Mouse (Mus musculus) ovary, adult 18-20 months (tissue): ENCODE measurements around the gene Pthlh.

ENCODE experiments used
- DNase-seq: peaks from one replicate; pipeline ENCODE4 v3.0.0; 2022; ENCODE audit warnings: low spot score, mixed read lengths

Gene Pthlh

DNA sequence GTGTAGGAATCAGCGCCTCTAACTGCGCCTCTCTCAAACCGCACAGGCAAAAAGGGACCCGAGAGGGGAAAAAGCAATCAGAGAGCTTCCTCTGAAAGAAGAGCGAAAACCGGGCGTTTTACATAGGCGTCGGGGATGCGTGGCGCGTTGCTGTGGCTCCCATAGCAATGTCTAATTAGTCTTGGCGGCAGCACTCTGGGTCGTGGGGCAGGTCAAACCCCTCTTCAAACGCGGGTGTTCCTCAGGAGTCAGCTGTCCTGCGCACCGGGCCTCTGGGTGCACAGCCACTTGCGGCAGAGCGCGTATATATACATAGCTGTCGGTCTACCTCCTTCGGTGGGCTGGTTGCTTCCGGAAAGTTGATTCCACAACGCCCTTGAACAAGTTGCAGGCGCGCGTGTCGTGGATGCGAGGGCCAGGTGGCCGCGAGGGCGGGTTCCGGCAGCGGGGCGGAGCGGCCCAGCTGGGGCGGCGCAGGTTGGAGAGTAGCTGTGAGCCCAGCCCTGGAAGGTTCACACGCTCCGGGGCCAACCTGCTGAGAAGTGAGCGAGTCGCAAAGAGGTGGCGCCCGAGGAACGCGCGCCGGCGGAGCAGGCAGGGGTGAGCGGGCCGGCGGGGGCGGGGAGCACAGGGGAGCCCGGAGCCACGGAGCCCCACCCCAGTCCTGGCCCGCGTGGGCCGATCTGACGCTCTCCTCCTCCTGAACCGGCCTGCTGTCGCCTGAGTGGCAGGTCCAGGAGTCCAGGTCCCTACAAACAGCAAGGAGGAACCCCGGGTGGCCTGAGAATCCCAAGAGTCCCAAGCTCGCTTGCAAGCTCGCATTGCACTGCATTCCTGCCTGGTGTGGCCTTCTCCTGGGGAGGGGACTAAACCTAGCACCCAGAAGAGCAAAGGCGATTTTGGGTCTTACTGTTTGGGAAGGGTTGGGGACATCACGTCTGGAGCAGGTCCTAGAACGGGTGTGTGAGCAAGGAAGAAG is at the start of gene Pthlh:
Gene Pthlh (minus strand): TSS at position 597 of the 979 bp plus-strand sequence.
- DNase-seq = peak; percentile 33

DNA sequence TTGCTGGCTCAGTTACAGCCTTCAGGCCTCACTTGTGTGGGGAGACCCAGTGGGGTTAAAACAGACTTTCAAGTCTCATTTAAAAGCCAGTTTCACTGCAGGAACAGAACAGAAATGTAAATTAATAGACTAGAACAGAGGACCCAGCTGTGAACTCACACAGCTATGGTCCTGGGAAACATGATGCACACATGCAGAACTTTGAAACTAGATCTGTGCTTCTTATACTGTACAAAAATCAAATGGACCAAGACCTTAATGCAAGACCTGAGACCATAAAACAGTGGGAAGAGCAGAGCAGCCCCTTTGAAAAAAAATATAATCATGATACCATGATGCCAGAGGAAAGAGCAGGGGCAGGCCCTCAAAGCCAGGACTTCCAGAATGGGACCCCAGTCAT is 49.3 kb upstream of the Pthlh start:
- DNase-seq = no peak

DNA sequence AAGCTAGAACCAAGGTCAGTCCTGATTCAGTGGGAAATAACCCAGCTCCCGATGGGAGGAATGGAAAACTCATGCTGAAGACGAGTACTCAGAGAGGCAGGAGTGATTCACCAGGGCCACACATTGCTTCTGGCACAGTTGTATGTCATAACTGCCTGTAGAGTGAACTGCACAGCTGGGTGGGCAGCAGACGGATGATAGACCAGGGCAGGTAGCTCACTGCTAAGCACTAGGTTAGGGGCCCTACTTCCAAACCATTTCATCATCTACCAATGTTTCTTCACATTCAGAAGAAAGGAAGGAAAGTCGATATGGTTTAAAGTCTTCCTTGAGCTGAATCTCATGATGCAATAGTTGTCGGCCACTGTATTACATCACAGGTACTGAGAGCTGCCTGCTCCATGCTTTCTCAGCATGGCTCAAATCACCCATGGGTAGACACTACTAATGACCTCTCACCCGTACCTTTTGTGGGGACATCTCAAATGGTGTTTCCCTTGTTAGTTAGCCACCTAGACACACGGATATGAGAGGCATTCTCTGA is 46.5 kb upstream of the Pthlh start:
- no peak for DNase-seq

DNA sequence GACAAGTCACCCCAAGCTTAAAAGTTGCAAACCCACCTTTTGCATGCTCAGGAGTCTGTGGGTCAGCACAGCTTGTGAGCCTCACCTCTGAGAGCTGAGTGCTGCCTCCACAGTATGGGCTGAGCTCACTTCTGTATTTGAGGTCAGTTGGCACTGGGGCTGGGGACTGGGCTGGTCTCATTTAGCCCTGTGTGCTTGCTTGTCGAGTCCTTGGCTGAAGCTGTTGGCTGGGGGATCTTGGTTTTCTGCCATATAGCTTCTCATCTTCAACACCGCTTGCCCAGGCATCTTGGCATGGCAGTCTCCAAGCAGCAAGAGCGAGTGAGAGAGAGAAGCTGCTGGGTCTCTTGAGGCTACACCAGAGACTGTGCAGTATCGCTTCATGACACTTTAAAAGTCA is 46.1 kb upstream of the Pthlh start:
- DNase-seq = no peak

DNA sequence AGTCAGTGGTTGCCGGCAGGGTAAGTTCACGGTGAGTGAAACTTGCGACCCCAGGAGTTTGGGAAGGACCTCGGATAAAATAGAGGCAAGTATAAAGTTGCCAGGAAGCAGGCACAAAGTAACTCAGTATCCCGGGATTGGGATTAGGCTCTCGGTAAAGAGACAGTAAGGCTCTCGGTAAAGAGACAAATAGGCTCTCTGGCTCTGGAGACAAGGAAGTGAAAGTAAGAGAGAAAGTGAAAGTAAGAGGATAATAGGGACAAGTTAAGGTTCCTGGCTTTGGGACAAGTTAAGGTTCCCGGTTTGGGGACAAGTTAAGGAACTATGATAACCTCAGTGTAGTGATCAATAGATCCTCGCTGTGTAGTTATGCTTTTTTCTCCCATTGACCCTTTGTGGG is 40.3 kb upstream of the Pthlh start:
- DNase-seq = peak; percentile 2

DNA sequence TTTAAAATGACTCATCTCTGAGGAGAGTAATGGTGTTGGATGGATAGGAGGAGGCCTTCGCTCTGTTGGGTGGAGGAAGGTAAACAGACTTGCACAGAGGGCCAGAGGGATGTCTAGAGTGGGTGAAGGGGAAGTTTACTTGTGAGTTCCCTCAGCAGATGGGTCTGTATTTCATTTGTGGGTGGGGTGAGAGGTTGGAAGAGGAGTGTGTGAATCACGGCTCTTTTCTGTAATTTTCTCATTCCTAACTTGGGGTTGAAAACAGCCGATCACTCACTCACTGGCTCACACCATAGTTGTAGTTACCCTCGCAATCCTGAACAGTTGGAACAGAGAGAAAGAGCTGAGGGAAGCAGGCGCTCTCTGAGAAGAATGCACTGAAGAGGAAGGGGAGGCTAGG is 35.6 kb upstream of the Pthlh start:
- DNase-seq = no peak

DNA sequence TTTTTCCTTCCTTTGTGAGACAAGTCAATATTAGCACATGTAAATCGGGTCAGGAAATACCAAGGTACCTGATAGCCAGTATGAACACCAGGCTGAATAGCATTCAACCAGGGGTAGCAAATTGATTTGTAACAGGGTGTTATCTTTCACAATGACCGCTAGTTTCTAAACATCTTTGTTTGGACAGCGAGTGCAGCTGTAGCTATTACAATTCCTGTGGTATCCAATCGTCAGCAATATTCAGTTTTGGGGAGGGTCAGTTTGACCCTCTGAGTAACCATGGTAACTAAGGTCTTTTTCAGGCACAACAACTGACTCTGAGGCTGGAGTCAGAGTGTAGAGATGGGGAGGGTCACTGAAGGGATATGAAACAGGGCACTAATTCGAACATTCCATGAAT is 15.3 kb upstream of the Pthlh start:
- no peak for DNase-seq

DNA sequence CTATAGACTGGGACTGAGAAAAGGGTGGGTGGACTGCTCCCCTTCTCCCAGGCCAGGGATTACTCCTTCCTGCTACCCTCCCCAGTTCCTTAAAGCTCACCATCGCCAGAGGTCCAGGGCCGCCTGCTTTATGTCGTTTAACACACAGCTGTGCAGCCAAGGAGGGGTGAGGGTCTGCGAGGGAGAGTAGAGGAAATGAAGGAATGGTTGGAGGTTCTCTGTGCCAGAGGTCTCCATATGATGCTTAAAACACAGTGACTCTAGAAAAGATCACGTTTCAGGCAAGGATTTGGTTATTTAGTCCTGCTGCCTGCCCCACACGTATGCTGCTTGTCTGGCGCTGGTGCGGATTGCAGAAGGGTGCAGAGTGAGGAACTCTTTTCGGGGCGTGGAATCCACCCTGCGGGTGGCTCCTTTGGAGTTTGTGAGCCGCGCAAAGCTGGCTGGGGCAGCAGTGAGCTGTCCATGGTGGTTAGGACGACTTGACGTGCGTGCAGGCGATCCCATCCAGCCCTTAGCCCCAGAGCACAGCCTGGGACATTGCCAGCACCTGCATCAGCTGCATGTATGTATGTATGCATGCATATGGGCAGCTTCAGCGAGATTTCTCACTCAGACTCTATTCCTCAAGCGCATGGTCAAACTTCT is 4.3 kb upstream of the Pthlh start:
- DNase-seq = peak; percentile 15

DNA sequence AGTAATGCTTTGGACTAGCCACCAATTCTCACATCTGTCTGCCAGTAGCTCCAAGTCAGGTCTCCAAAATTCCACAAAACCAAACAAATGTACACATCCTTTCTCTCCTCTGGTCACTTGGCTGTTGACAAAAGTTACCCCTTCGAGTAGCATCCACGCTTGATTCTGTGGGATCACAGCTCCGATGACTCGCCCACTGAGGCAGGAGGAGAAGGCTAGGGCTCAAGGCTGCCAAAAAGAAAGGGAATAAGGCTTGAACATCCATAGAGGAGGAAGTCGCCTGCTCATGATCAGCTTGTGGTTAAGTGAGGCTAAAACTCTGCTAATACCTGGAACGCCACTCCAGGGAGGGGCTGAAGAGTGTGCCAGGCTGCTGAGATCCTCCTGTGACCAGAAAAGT is 2.5 kb upstream of the Pthlh start:
- no peak for DNase-seq

DNA sequence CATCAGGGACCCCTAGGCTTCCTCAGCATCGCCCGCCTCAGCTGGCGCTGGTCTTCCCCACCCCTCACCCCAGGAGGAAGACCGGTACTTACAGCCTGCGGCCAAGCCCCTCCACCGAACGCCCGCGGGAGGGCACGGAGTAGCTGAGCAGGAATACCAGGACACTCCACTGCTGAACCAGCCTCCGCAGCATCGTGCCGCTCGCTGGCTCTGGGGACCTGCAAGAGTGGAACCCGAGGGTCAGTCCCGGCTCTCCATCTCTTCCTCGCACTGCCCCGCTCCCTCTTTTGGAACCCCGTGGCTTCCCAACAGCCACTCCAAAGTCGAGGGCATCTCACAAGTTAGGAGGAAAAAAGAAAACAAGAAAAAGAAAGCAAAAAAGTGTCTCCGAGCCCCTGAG is 805 bp downstream of the Pthlh start:
- DNase-seq = no peak

DNA sequence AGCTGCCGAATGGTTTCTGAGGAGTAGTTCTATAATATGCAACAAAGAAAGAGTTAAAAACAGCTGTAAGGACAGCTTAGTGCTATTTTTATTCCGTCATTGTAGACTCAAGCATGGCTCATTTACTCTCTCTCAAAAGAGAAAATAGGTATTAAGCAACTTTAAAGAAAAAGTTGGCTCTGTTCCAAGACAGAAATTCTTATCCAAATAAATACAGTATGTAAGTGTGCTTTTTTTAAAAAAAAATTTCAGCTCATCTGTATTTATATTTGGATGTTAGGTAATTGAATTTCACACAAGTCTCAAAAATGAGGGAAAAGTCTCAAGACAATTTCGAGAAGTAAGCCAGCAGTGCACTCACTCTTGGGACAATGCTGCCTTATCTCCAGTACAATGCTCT is 2.4 kb downstream of the Pthlh start:
- DNase-seq = no peak

DNA sequence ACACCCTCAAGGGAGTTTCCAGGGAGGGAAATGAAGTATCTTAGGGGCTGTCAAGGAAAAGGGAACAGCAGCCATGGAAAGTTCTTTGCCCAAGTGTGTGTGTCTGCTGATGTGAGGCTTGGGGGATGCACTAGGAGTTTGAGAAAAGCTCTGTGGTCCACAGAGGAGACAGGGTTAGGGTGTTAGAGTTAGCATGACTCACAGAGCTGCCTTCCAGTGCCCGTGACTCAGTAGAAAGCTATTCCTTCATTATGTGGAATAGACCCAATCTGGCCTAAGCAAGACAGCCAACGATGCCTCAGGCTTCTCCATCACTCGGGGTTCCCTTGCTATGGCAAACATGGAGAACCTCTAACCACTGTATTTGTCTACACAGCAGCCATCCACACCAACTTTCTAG is 3.2 kb downstream of the Pthlh start:
- DNase-seq = no peak

DNA sequence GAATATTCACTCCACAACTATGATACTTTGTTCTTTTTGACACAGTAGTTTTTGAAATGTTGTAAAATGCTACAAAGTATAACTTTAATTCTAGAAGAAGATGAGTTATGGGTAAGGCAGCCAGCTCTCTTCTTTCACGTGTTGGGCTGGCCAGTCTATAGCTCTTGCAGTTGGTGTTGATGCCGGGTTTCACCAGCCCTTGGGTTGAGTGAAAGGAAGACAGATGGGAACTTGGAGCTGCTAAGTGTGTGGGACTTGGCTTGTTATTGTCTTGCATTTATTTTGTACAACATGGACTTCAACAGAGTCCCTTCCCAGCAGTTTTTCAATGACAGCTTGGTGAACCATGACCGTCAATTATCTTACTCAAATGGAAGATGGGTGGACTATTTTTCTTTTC is 16.2 kb downstream of the Pthlh start:
- no peak for DNase-seq

DNA sequence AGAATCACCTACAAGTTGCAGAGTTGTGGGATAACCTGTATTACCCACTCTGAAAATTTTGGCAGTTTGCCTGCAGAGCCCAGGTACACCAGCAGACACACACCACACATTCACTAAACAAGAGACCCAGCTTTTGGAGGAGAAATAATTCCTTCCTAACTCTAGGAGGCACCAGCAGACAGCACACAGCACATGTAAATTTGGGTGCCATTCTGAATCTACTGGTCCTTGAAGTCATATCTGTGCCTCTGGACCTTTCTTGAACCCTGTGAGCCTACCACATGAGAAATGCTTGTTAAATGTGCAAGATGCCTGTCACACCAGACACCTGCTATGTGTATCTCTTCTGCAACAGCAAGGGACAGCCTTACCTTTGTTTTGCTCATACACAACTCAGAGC is 19.7 kb downstream of the Pthlh start:
- no peak for DNase-seq

DNA sequence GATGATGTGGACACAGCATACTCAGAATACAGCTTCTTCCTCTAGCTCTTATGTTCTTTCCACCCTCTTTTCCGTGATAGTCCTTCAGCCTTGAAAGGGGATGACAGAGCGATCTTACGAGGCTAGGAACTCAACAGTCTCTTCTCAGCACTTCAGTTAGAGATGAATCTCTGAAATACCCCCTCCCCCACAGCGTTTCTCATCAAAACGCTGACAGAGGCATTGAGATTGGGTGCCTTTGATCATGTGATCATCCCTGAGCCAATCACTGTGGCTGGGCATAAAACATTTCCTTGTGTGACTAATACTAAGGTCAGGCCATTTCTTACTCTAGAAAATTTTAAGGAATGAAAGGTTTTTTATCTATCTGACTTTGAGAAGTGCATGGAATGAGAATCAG is 20.3 kb downstream of the Pthlh start:
- no peak for DNase-seq

DNA sequence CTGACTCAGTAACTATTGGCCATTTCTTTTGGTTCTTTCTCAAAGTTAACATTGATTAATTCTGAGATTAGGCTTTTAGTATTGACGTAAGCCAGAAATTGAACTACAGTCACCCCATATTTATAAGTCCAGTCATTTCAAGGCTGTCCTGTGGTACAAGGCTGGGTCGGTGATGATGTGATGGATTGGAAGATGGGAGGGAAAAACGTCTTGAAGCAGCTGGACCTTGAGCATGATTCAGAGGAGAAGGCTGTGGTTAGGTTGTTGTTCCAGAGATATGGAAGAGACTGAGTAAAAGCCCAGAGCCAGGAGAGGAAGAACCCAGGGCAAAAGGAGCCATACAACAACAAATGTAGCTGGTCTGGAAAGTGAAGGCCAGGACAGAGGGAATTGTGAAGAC is 22.4 kb downstream of the Pthlh start:
- DNase-seq = peak; percentile 38

DNA sequence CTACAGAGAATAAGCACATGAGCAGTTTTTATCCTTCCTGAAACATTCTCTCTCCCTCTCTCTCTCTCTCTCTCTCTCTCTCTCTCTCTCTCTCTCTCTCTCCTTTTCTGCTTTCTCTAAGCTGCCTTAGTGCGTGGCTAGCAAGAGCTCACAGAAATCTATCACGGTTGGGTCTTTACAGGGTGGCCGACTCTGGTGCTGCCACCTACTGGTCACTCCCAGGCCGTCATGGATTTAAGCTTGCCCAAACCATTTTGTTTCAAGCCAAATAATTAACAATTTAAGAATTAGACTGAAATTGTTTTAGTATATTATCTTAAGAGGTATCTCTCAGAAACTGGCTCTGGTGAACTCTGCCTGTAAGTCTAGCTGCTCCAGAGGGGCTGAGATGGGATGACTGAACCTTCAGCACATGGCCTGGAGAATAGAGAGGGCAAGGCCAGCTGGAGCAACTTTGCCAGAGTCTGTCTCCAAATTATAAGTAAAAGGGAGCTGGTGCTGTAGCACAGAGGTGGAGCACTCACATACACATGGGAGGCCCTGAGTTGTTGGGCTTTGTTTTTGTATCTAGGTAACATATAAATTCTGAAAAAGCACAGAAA is 23.7 kb downstream of the Pthlh start:
- peak; percentile 19 for DNase-seq

DNA sequence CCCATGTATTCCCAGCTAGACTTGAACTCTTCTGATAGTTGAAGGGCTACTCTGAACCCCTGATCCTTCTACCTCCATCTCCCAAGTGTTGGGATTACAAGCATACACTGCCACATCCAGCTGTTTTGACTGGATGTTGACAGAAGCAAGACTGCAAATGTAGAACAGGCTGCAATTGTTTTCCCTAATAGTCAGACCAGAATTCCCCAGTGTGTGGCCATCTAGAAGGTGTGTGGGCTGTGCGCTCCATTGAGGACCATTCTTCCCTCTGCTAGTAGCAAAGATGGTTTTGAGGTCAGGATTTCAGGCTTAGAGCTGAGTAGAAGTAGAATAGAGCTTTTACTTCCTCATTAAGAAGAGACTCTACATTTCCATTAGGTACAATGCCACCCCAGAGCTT is 37.3 kb downstream of the Pthlh start:
- no peak for DNase-seq

DNA sequence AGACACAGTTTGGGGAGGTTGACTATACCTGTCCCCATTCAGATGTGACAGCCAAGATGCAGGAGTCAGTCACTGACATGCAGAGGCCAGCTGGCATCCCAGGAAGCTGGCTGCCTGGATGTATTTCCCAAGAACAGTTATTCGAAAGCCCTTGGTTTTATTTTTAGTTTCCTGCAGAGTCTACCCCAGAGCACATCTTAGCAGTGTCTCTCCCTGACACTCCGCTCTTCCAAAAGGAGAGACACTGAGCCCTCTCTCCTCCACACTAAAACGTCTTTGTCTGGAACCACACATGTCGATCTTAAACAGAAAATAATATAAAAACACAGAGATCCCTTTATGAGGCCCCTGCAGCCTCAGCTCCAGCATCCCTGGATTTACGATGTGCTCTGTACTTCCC is 44.9 kb downstream of the Pthlh start:
- no peak for DNase-seq

DNA sequence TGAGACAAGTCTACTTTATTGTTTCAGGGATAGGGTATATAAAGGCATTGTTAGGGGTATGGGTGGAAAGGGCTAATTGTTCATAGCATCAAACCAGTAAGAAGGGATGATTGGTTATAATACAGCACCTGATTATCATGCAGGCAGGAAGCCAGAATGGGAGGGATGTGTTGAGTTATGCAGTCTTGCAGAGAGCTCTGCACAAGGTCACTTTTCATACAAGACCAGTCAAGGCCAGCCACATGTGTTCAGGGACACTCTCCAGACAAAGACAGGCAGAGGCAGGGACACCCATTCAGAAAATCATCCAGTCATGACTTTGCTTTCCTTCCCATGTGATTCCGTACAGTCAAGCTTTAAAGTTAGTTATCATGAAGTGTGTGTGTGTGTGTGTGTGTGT is 47.8 kb downstream of the Pthlh start:
- peak; percentile 29 for DNase-seq

DNA sequence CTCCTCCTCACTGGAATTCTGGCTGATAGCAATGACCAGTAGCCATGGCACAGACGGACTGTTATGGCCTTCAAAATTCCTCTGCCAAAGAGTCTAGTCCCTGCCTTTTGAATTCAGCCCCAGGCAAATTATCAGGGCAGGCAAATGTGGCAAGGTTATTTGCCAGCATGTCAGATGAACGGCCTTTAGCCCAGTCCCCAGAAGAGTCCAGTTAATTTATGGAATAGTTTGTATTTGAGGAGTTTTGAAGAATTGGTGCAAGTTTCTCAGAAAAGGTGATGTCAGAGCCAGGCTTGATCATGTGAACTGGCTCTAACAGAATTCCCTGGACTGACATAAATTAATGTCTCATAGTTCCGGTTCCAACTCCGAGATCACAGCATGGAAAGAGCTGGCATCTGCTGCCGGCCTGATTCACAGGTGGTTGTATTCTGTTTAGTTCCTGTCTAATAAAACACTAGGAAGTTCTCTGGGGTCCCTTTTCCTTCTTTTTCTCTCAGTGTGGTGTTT is 56.1 kb downstream of the Pthlh start:
- DNase-seq = no peak
